Mouse (Mus musculus): ENCODE results near the gene Rundc3b. TPM values are rescaled to one million over a fixed set of nuclear protein-coding genes. Genes with fewer than 3 reads are reported as not detected.

Rundc3b gene
- 0.32 and 1.2 TPM in 2 replicates for polyA plus RNA-seq (2012; rRNA removed; ENCODE audit: low replicate concordance)

GRCm38 (mm10) chr5:8622596-8623231 lies at the start of gene Rundc3b:
Gene Rundc3b (minus strand): TSS chr5:8622952.

GRCm38 (mm10) chr5:8659911-8660737 lies 37.4 kb upstream of the Rundc3b start, which contains the start of gene Abcb1a:
Gene Abcb1a (plus strand): TSS chr5:8660077.

Other genes starting within 250 kb of the Rundc3b start
- gene Dbf4, start 200.2 kb downstream of the Rundc3b start, polyA plus RNA-seq (2012; rRNA removed; ENCODE audit: low replicate concordance) = 1.3 and 4.1 TPM in 2 replicates
- 2.9 and 4.1 TPM in 2 replicates for gene Slc25a40, start 200.1 kb downstream of the Rundc3b start, polyA plus RNA-seq (2012; rRNA removed; ENCODE audit: low replicate concordance)
- gene Abcb1a, start 37.1 kb upstream of the Rundc3b start, polyA plus RNA-seq (2012; rRNA removed; ENCODE audit: low replicate concordance) = 9.1 and 14.0 TPM in 2 replicates
- 2.1 and 4.3 TPM in 2 replicates for gene Abcb1b, start 175.2 kb upstream of the Rundc3b start, polyA plus RNA-seq (2012; rRNA removed; ENCODE audit: low replicate concordance)